Mouse (Mus musculus): ENCODE results near the gene Olfr76. TPM values are rescaled to one million over a fixed set of nuclear protein-coding genes. Genes with fewer than 3 reads are reported as not detected.
"Not testable (repeated sequence)": the region's sequence is repeated elsewhere in the genome, so short reads cannot be mapped to it uniquely, and the experiment has no call there.

Olfr76 gene
- total RNA-seq (2015) (not detected in 2 replicates), total RNA-seq (2017) (not detected in 2 replicates)

DNA sequence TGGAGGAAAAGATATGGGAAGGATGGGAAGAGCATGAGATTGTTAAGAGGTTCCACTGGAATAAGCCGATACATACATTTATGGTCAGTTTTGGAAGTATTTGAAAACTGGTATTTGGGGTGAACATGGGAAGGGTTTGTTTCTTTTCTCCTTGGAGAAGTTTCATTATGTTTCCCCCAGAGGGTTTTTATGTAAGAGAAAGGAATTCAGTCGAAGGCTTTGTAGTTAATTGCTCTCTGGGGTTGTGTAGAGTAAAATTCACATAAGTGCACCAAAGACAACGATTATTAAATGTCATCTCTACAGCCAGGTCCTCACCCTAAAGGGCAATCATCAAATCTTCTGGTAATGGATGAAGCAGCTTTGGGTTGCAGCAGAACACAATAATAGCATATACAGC lies at the start of gene Olfr76:
Olfr76 (minus strand) TSS at position 101 of the 400 bp plus-strand sequence.
- no peak for ATAC-seq (replicated peaks; ENCODE audit: poor library complexity)

DNA sequence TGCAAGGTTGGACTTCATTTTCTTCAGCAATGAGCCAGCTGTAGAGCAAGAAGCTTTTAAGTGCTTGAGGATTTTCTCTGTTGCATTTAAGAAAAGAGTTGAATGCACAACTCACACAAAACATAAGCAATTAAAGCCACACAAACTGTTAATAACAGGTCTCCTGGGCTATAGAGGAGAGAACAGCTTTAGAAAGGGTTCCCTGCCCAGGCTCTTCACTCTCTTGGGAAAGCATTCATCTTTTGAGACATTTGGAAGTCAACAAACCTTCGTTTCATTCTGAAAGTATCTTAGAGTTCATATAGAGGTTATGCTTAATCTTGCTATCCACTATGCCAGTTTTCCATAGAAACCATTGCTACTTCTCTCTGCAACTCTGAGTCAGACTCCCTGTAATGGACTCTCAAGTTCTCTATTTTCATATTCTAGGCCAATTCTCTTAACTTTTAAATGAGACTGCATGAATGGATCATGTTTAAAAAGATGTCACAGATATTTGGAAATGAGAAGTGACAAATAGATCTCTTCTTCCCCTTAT lies 47.1 kb upstream of the Olfr76 start, which contains the start of gene Olfr1555-ps1:
Olfr1555-ps1 (minus strand) TSS at position 51 of the 538 bp plus-strand sequence.
- not testable (repeated sequence) for ATAC-seq (replicated peaks; ENCODE audit: poor library complexity)

DNA sequence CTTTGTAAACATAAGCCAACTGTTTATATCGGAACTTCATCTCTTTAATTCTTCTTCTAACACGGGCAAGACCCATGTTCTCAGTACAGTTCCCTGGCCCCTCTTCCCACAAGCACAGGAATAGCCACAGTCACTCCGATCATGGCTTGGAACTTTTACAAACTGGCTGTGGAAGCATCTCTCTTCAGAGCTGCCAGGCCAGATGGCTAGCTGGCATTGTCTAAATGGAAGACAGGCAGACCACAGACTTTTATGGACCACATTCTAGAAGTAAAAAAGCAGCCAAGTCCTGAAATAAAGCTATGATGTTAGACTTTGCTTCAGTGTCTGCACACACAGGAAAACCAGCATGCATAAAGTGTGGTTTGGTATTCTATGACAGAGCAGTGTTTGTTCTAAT lies 22.4 kb upstream of the Olfr76 start:
- no peak for ATAC-seq (replicated peaks; ENCODE audit: poor library complexity)

DNA sequence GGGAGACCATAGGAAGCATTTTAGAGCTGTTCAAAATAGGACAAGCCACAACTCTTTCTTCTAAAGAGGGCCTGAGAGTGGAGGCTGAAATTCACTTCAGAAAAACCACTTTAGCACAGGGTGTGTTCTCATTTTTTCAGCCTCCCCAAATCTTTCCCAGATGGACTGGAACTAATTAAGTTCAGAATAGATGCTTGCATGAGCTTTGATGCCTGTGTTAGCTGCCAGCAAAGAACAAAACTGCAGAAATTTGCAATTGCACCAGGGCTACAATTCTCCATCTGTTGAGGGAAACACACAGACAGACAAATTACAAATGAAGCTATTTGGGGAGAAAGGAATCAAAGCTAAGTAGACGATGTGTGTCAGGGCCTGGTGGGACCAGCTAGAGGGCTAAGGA lies 20.4 kb upstream of the Olfr76 start:
- ATAC-seq (replicated peaks; ENCODE audit: poor library complexity), result no peak

DNA sequence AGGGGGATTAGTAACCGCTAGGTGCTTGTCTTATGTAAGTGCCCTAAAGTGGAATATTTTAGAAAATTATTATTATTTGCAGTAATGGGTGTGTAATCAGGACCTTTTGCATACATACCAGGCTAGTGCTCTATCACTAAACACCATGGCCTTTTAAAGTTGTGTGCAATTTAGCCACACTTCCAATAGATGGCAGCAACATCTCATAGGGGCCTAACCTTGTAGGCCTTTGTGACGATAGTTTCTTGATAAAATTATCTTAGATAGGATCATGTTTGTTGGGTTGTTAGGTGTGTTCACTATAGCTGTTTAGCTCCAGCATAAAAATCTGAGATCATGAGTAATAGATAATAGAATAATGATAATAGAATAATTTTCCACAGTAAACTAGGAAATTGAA lies 11.3 kb upstream of the Olfr76 start:
- ATAC-seq (replicated peaks; ENCODE audit: poor library complexity), result peak; percentile 83

DNA sequence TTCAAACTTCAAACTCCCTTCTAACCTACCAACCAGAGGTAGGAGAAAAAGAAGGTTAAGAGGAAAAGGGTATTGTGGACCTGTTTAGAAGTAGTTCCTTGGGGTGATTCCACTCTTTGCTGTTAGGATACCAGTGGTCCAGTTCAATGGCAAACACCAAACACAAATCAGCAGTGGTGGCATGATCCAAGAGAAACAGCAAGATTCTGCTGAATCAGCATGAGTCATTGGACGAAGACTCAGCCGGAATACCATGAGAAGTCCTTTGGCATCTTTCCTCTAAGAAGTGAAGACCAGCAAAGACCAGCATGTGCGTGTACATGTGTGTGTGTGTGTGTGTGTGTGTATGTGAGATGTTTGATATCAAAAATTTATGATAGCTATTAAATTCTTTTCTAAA lies 6.5 kb downstream of the Olfr76 start:
- ATAC-seq (replicated peaks; ENCODE audit: poor library complexity), result no peak

DNA sequence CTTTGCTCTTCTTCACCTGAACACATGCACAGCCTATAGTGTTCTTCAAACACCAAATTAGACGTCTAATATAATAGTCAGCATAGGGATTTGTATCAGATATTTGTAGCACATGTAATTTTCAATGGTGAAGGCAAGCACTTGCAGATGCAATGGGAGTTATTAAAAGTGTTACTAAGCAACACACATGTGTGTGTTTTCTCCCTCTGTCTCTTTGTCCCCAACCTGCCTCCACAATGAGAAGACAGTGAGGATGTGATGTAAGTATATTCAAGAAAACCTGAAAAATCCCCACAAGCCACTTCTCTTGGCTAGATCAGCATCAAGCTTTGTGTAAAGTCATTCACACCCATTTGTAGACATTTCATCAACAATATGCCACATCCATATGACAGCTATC lies 7.2 kb downstream of the Olfr76 start, which contains the start of gene Olfr1428:
Olfr1428 (minus strand) TSS at position 101 of the 400 bp plus-strand sequence.
- no peak for ATAC-seq (replicated peaks; ENCODE audit: poor library complexity)

DNA sequence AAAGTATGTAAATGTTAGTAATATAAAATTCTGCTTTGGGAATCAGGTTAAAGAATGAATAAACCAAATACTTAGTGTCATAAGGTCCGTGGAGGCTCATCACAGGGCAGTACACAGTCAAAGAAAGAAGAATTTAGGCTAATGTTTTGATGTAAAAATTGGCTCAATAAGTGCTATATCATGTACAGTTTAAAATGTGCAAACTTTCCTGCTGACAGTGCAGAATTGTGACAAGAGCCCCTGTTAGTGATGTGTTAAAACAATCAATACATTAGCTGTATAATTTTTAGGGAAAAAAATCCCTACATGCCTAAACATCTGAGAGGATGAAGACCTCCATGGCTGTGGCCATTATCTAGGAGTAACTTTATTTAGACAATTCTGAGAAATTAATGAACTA lies 9.2 kb downstream of the Olfr76 start:
- ATAC-seq (replicated peaks; ENCODE audit: poor library complexity), result no peak

DNA sequence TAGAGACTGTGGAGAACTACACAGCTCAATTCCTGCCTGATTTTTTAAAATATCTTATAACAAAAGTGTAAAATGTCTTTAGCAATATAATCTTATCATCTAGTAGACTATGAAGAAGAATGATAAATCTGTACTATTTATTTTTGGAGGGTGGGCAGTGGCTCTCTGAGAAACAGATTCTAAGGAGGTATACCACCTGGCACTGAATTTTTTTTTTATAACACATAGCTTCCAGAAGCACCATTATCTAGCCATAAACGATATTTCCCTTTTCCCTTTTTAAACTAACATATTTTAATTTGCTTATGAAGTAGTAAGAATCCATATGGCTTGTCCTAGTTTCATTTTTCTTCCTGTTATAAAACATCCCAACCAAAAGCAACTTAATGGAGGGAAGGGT lies 18.5 kb downstream of the Olfr76 start:
- no peak for ATAC-seq (replicated peaks; ENCODE audit: poor library complexity)

DNA sequence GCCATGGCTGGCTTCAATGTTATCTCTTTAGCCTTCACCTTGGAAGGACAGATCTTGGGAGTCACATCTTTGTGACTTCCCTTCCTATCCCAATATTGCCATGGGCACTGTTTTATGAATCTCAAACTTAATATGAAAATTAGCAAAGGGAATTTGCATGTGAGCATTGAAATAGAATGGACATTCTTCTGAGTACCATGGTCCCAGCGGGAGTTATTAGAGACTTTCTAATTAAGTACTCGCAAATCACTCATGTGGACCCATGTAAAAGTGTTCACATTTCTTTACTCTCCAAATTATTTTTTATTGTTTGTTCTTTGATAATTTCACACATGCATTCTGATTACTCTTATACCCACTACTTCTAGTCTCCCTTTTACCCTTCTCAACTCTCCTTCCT lies 19.8 kb downstream of the Olfr76 start, which contains the start of gene Olfr1427:
Olfr1427 (minus strand) TSS at position 101 of the 400 bp plus-strand sequence.
- ATAC-seq (replicated peaks; ENCODE audit: poor library complexity), result no peak

DNA sequence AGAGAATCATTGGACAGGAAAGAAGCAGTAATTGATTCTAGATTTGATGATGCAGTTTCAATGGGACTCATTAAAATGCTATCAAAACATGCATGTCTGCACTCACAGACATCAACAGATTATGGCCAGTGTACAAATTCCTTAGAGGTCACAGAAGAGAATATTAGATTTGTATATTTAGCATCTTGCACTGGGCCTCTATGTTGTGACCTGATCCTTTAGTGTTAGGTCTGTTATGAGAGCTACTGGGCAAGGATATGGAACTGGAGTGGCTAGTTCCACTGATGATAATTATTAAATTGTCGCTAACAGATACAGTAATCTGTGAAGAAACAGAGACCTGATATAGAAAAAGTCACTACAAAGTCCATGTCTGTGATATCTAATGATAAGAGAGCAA lies 31.1 kb downstream of the Olfr76 start, which contains the start of gene Olfr1426:
Olfr1426 (minus strand) TSS at position 101 of the 400 bp plus-strand sequence.
- ATAC-seq (replicated peaks; ENCODE audit: poor library complexity), result no peak

DNA sequence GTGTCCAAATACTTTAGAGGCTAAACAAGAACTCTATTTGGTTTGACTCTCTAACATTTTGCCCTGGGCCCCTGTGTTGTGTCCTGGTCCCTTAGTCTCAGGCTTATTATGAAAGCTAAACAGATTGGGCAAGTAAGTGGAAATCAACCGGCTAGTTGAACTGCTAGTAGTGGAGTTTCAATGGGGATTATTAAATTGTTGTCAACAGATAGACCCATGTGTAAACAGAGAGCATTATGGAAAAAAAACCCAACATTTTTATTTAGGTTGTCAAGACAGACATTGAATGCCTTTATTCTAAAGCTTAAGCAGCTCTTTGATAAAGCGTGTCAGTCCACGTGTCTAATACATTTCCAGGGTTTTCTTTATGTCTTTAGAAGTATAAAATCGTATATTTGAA lies 45.4 kb downstream of the Olfr76 start, which contains the start of gene Olfr1425:
Olfr1425 (minus strand) TSS at position 101 of the 400 bp plus-strand sequence.
- not testable (repeated sequence) for ATAC-seq (replicated peaks; ENCODE audit: poor library complexity)

DNA sequence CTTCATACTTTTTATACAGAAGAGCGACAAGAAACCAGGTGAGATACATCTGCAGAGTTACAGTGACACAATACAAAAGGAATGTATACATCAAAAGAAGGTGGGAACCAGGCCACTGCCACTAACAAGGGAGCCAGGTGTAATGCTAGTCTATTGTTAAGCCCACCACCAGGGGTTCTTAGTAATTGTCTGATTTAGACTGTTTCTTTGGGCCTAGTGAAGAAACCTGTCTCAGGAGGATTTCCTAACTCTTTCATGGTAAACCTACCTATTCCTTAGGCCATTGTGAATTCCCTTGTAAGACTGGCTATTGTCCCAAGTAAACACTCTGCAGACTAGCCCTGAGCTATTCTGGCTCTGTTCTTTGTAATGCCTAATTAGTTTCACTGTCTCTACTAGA lies 53.5 kb downstream of the Olfr76 start:
- ATAC-seq (replicated peaks; ENCODE audit: poor library complexity), result not testable (repeated sequence)

Other genes with a start within 250 kb of the Olfr76 start
- gene Olfr1419, start 248.1 kb downstream of the Olfr76 start, total RNA-seq (2015), result not detected in 2 replicates
- not detected in 2 replicates for gene Olfr1419, start 248.1 kb downstream of the Olfr76 start, total RNA-seq (2017)
- gene Olfr1420, start 236.6 kb downstream of the Olfr76 start, total RNA-seq (2015), result not detected in 2 replicates
- not detected in 2 replicates for gene Olfr1420, start 236.6 kb downstream of the Olfr76 start, total RNA-seq (2017)
- 40.1 and 41.7 TPM in 2 replicates for gene Patl1, start 210.8 kb downstream of the Olfr76 start, total RNA-seq (2015)
- gene Patl1, start 210.8 kb downstream of the Olfr76 start, total RNA-seq (2017), result 11.6 and 12.0 TPM in 2 replicates
- gene Osbp, start 157.3 kb downstream of the Olfr76 start, total RNA-seq (2015), result 35.3 and 40.5 TPM in 2 replicates
- gene Osbp, start 157.3 kb downstream of the Olfr76 start, total RNA-seq (2017), result 42.1 and 50.8 TPM in 2 replicates
- gene Olfr1423, start 81.9 kb downstream of the Olfr76 start, total RNA-seq (2015), result 0.07 TPM in 1 of 2 replicates, not detected in the other
- gene Olfr1423, start 81.9 kb downstream of the Olfr76 start, total RNA-seq (2017), result not detected in 2 replicates
- gene Olfr1424, start 60.5 kb downstream of the Olfr76 start, total RNA-seq (2015), result not detected in 2 replicates
- gene Olfr1424, start 60.5 kb downstream of the Olfr76 start, total RNA-seq (2017), result not detected in 2 replicates
- gene Olfr1425, start 45.5 kb downstream of the Olfr76 start, total RNA-seq (2015), result not detected in 2 replicates
- not detected in 2 replicates for gene Olfr1425, start 45.5 kb downstream of the Olfr76 start, total RNA-seq (2017)
- gene Olfr1426, start 31.2 kb downstream of the Olfr76 start, total RNA-seq (2015), result not detected in 2 replicates
- gene Olfr1426, start 31.2 kb downstream of the Olfr76 start, total RNA-seq (2017), result not detected in 2 replicates
- gene Olfr1427, start 19.9 kb downstream of the Olfr76 start, total RNA-seq (2015), result not detected in 2 replicates
- not detected in 2 replicates for gene Olfr1427, start 19.9 kb downstream of the Olfr76 start, total RNA-seq (2017)
- not detected in 2 replicates for gene Olfr1428, start 7.3 kb downstream of the Olfr76 start, total RNA-seq (2015)
- not detected in 2 replicates for gene Olfr1428, start 7.3 kb downstream of the Olfr76 start, total RNA-seq (2017)
- gene Olfr1555-ps1, start 46.9 kb upstream of the Olfr76 start, total RNA-seq (2015), result not detected in 2 replicates
- gene Olfr1555-ps1, start 46.9 kb upstream of the Olfr76 start, total RNA-seq (2017), result not detected in 2 replicates
- gene Olfr1431, start 77.4 kb upstream of the Olfr76 start, total RNA-seq (2015), result not detected in 2 replicates
- not detected in 2 replicates for gene Olfr1431, start 77.4 kb upstream of the Olfr76 start, total RNA-seq (2017)
- not detected in 2 replicates for gene Olfr1432, start 109.4 kb upstream of the Olfr76 start, total RNA-seq (2015)
- not detected in 2 replicates for gene Olfr1432, start 109.4 kb upstream of the Olfr76 start, total RNA-seq (2017)
- gene Olfr262, start 118.5 kb upstream of the Olfr76 start, total RNA-seq (2015), result not detected in 2 replicates
- not detected in 2 replicates for gene Olfr262, start 118.5 kb upstream of the Olfr76 start, total RNA-seq (2017)
- gene Olfr235, start 137.8 kb upstream of the Olfr76 start, total RNA-seq (2015), result not detected in 2 replicates
- not detected in 2 replicates for gene Olfr235, start 137.8 kb upstream of the Olfr76 start, total RNA-seq (2017)
- gene Olfr1434, start 156.7 kb upstream of the Olfr76 start, total RNA-seq (2015), result not detected in 2 replicates
- gene Olfr1434, start 156.7 kb upstream of the Olfr76 start, total RNA-seq (2017), result not detected in 2 replicates
- not detected in 2 replicates for gene Olfr1436, start 175.9 kb upstream of the Olfr76 start, total RNA-seq (2015)
- gene Olfr1436, start 175.9 kb upstream of the Olfr76 start, total RNA-seq (2017), result not detected in 2 replicates
- not detected in 2 replicates for gene Olfr1437, start 201.9 kb upstream of the Olfr76 start, total RNA-seq (2015)
- gene Olfr1437, start 201.9 kb upstream of the Olfr76 start, total RNA-seq (2017), result not detected in 2 replicates
- gene Olfr1438-ps1, start 212.7 kb upstream of the Olfr76 start, total RNA-seq (2015), result not detected in 2 replicates
- gene Olfr1438-ps1, start 212.7 kb upstream of the Olfr76 start, total RNA-seq (2017), result not detected in 2 replicates